Mouse (Mus musculus) frontal cortex, adult 2 months (tissue): Measurements from ENCODE around the gene Adh6a. TPM values are rescaled to one million over a fixed set of nuclear protein-coding genes. Genes with fewer than 3 reads are reported as not detected.

Source experiments
- polyA plus RNA-seq: library from polyadenylated mRNA; depleted of rRNA; stranded (reverse); fragments of >200 nt; gene quantifications from 2 replicates; pipeline ENCODE4 v1.2.3, GENCODE M21; 2012; rRNA removed

The Adh6a gene
- polyA plus RNA-seq, 1 experiment: not detected

Other genes starting within 250 kb of the Adh6a start
- gene 1110002E22Rik, start 248.2 kb upstream of the Adh6a start, polyA plus RNA-seq: 1.3 and 1.6 TPM in 2 replicates
- gene Gm5105, start 245.9 kb upstream of the Adh6a start, polyA plus RNA-seq: 0.25 and 0.66 TPM in 2 replicates
- 9.0 TPM in 2 replicates for gene Trmt10a, start 169.8 kb upstream of the Adh6a start, polyA plus RNA-seq
- 8.0 and 9.1 TPM in 2 replicates for gene Mttp, start 168.3 kb upstream of the Adh6a start, polyA plus RNA-seq
- not detected in 2 replicates for gene 4930579F01Rik, start 119.5 kb upstream of the Adh6a start, polyA plus RNA-seq
- 0.02 TPM in 1 of 2 replicates, not detected in the other for gene Adh7, start 95.5 kb upstream of the Adh6a start, polyA plus RNA-seq
- 1.6 and 1.8 TPM in 2 replicates for gene Adh1, start 52.3 kb upstream of the Adh6a start, polyA plus RNA-seq
- not detected in 2 replicates for gene Adh6b, start 28.5 kb downstream of the Adh6a start, polyA plus RNA-seq
- not detected in 2 replicates for gene Adh4, start 102.2 kb downstream of the Adh6a start, polyA plus RNA-seq
- gene Adh5, start 129.8 kb downstream of the Adh6a start, polyA plus RNA-seq: 66.6 and 69.9 TPM in 2 replicates
- 37.9 and 40.1 TPM in 2 replicates for gene Metap1, start 176.2 kb downstream of the Adh6a start, polyA plus RNA-seq
- 137 and 188 TPM in 2 replicates for gene Eif4e, start 212.9 kb downstream of the Adh6a start, polyA plus RNA-seq